Mouse (Mus musculus) midbrain, postnatal 0 days (tissue): ENCODE data around the gene Golga7b. TPM values are rescaled to one million over a fixed set of nuclear protein-coding genes. Genes with fewer than 3 reads are reported as not detected.

Experiments
- ATAC-seq: fragments of 200-750 bp; cut with Nextera tagmentation; 2 replicates; pipeline ENCODE4 v1.8.0; 2017; ENCODE audit warnings: moderate number of reproducible peaks, mild to moderate bottlenecking, moderate TSS enrichment, moderate library complexity; ENCODE audit not compliant: low FRiP score
- DNase-seq: peaks from one replicate; pipeline ENCODE4 v3.0.0-alpha.2; 2015; ENCODE audit warnings: low spot score
- H3K27ac ChIP-seq: fragments of 300-500 bp; sonication (generic); 2 replicates; pipeline ENCODE4 v1.5.1; 2014; ENCODE audit warnings: low read depth, mild to moderate bottlenecking, low read length, mixed read lengths
- H3K27me3 ChIP-seq: fragments of 300-500 bp; sonication (generic); 2 replicates; pipeline ENCODE4 v1.6.1; 2014; ENCODE audit warnings: low read length, control low read depth, mixed read lengths; ENCODE audit not compliant: insufficient read depth
- H3K36me3 ChIP-seq: fragments of 300-500 bp; sonication (generic); 2 replicates; pipeline ENCODE4 v1.6.1; 2014; ENCODE audit warnings: low read length, control low read depth, mixed read lengths; ENCODE audit not compliant: insufficient read depth
- H3K4me1 ChIP-seq: fragments of 300-500 bp; sonication (generic); 2 replicates; pipeline ENCODE4 v1.6.1; 2014; ENCODE audit warnings: mild to moderate bottlenecking, control low read depth, antibody characterized with exemption, low read length, mixed read lengths; ENCODE audit not compliant: insufficient read depth
- H3K4me2 ChIP-seq: fragments of 300-500 bp; sonication (generic); 2 replicates; pipeline ENCODE4 v1.6.1; 2014; ENCODE audit warnings: low read depth, mild to moderate bottlenecking, low read length, mixed read lengths; ENCODE audit not compliant: poor library complexity, severe bottlenecking
- H3K4me3 ChIP-seq: fragments of 300-500 bp; sonication (generic); 2 replicates; pipeline ENCODE4 v1.5.1; 2014; ENCODE audit warnings: low read depth, mild to moderate bottlenecking, low read length, moderate library complexity
- H3K9ac ChIP-seq: fragments of 300-500 bp; sonication (generic); replicated peaks from 2 replicates; pipeline ENCODE4 v1.6.1; 2014; ENCODE audit warnings: mild to moderate bottlenecking, low read length, moderate library complexity, mixed read lengths; ENCODE audit not compliant: poor library complexity, severe bottlenecking
- H3K9me3 ChIP-seq: fragments of 300-500 bp; sonication (generic); 2 replicates; pipeline ENCODE4 v1.6.1; 2016; ENCODE audit warnings: low read length, control low read depth
- CTCF ChIP-seq: IDR thresholded peaks from 2 replicates; pipeline ENCODE4 v1.5.1; 2016; ENCODE audit warnings: antibody characterized with exemption, mild to moderate bottlenecking
- WGBS: fragments of 180-500 bp; shearing (Covaris S2); extraction: QIAGEN DNeasy Blood & Tissue Kit; methylation state at CpG from one replicate; pipeline ENCODE4 v1.1.7; 2014; 5-methylcytosine and 5-hydroxymethylcytosine counted together
- polyA plus RNA-seq: library from polyadenylated mRNA; unstranded; fragments of >200 nt; fragmentation: Nextera tagmentation; extraction: Ambion mirVana; gene quantifications from 2 replicates; pipeline ENCODE4 v1.2.1, GENCODE M21; 2015
- total RNA-seq: library from RNA; depleted of rRNA; stranded (reverse); fragments of >200 nt; gene quantifications from 2 replicates; pipeline ENCODE4 v1.2.3, GENCODE M21; 2014

Gene Golga7b
- total and polyA plus RNA-seq, 2 experiments from 2014 or later = 70.3 to 92.8 TPM

DNA sequence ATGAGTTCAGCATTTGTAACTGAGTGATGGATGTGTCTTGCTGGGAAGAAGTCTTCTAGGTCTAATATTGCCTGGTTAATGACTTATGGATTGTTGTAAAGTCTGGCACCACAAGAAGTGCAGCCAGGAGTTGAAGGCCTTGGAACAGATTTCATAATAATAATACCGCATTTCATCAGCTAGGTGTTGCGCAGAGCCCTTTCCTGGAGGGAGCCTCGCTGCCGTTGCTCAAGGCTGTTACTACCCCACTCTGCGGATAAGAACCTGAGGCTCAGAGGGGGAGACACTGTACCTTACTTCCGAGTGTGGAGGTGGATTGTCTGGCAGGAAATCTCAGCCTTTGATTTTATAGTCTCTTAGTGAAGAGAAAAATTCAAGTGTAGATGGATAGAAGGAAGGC is 29.9 kb downstream of the Golga7b start:
- Histone ChIP-seq H3K36me3 (no peaks in the 10 kb centered on the region), H3K4me3 (no peak overlapping the region), H3K4me1 (peaks cover 5% of the 10 kb centered on the region; the same call in 1 of the 2 replicates), H3K4me2 (no peak overlapping the region), H3K9ac (no peak overlapping the region), H3K27ac (no peak overlapping the region), H3K27me3 (no peaks in the 10 kb centered on the region), H3K9me3 (no peaks in the 10 kb centered on the region)
- 90% methylated on average over 6 of the region's 6 CpGs for WGBS
- DNase-seq (no peak), ATAC-seq (no peak)
- TF ChIP-seq CTCF = no peak

GRCm38 (mm10) chr19:42278461-42278860 is 31.1 kb downstream of the Golga7b start:
- Histone ChIP-seq H3K36me3 (no peaks in the 10 kb centered on the region), H3K27me3 (no peaks in the 10 kb centered on the region), H3K4me3 (no peak overlapping the region), H3K27ac (no peak overlapping the region), H3K9me3 (no peaks in the 10 kb centered on the region), H3K4me2 (no peak overlapping the region), H3K4me1 (peaks cover 5% of the 10 kb centered on the region; the same call in 1 of the 2 replicates), H3K9ac (no peak overlapping the region)
- TF ChIP-seq CTCF = no peak
- 85% methylated on average over 5 of the region's 5 CpGs for WGBS
- DNase-seq (no peak), ATAC-seq (no peak)

DNA sequence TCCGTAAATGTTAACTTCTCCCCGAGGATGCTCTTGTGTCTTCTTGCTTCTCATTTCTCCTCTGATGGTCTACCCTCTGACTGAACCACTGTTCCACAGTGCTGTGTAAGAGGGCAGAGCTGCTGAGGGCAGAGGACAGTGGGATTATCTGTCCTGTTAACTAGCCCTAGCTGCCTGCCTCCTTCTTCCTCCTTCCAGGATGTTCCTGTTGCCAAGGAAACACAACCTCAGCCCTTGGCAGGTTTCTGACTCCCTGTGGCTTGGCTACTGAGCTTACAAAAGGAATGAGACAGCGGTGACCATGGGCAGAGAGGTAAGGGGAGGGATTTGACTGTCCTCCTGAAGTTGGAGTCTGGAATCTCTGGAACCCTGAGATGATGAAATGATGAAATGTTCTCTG is 32.2 kb downstream of the Golga7b start:
- DNase-seq (peak; percentile 55), ATAC-seq (0 out of 2 replicates have a peak, but pooled peaks have one; percentile 27)

GRCm38 (mm10) chr19:42284178-42284577 is 36.8 kb downstream of the Golga7b start:
- WGBS = 75% methylated on average over 8 of the region's 8 CpGs
- no peak for TF ChIP-seq CTCF
- Histone ChIP-seq H3K4me3 (no peak overlapping the region), H3K27me3 (no peaks in the 10 kb centered on the region), H3K9me3 (no peaks in the 10 kb centered on the region), H3K4me2 (no peak overlapping the region), H3K27ac (no peak overlapping the region), H3K4me1 (peaks cover 5% of the 10 kb centered on the region; the same call in 1 of the 2 replicates), H3K9ac (no peak overlapping the region), H3K36me3 (no peaks in the 10 kb centered on the region)
- DNase-seq = no peak
- ATAC-seq = no peak

More for the DNA sequence above, 32.2 kb downstream of the Golga7b start:
- Histone ChIP-seq H3K4me1 (peaks cover 5% of the 10 kb centered on the region; the same call in 1 of the 2 replicates), H3K9me3 (no peaks in the 10 kb centered on the region), H3K27ac (no peak overlapping the region), H3K9ac (no peak overlapping the region), H3K27me3 (no peaks in the 10 kb centered on the region), H3K4me2 (no peak overlapping the region), H3K36me3 (no peaks in the 10 kb centered on the region), H3K4me3 (no peak overlapping the region)
- TF ChIP-seq CTCF = no peak
- 50% methylated on average over 3 of the region's 3 CpGs for WGBS

DNA sequence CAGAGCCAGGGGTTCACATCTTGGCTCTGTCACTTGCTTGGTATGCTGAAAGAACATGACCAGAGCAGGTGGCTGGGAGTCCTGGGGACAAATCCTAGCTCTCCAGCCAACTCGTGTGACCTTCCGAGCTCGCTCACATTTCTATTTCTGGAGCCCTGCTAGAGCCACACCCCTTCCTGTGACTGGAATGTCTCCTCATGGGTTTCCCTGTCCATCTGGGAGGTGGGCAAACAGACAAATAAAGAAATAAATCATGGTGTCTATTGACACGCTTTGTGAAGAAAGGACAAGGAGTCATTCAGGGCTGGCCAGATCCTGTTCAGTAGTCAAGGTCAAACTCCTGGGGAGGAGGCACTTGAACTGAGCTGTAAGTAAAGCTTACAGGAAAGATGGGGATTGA is 41.0 kb downstream of the Golga7b start:
- H3K9ac ChIP-seq = no peak overlapping the region
- H3K36me3 ChIP-seq = no peaks in the 10 kb centered on the region
- H3K4me2 ChIP-seq = no peak overlapping the region
- DNase-seq (no peak), ATAC-seq (no peak)
- no peaks in the 10 kb centered on the region for H3K27me3 ChIP-seq
- no peak for TF ChIP-seq CTCF
- 71% methylated on average over 4 of the region's 4 CpGs for WGBS
- H3K4me1 ChIP-seq = no peaks in the 10 kb centered on the region
- no peak overlapping the region for H3K4me3 ChIP-seq
- no peak overlapping the region for H3K27ac ChIP-seq
- H3K9me3 ChIP-seq = no peaks in the 10 kb centered on the region

DNA sequence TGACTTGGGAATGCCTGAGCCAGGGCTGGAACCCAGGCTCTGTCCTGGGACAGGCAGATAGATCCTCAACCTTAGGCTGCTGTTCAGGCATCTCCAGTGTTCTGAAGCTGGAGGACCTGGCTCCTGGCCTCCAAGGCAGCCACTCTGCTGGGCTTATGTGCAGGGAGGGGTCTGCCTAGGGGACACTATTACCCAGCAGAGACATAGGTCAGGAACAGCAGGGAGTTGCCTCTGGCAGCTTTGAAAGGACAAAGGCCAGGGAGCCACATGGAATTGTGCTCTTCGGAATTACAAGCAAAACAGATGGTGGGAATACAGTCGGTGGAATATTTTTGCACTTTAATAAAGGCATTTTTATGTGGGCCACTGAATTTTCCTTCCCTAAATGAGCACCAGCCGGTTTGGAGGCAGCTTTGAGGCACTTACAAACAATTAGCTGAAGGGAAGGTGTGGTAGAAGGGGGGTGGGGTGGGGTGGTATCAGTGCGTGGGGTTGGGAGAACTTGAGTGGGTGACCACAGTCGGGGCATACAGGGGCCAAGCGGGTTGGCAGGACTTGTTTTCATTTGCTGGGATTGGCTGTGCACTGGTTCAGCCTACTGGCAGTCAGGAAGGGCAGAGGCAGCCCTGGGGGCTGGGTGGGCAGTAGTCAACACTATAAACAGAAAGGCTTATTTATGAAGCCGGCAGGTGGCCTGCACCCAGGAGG is 43.7 kb downstream of the Golga7b start:
- no peak overlapping the region for H3K27ac ChIP-seq
- no peaks in the 10 kb centered on the region for H3K9me3 ChIP-seq
- no peak overlapping the region for H3K4me3 ChIP-seq
- DNase-seq = no peak
- no peaks in the 10 kb centered on the region for H3K36me3 ChIP-seq
- no peak for TF ChIP-seq CTCF
- WGBS = 17% methylated on average over 7 of the region's 7 CpGs
- ATAC-seq = no peak
- H3K4me2 ChIP-seq = no peak overlapping the region
- no peak overlapping the region for H3K9ac ChIP-seq
- no peaks in the 10 kb centered on the region for H3K27me3 ChIP-seq
- no peaks in the 10 kb centered on the region for H3K4me1 ChIP-seq
